8 mouse cellular contexts compared by ENCODE assay signal in the genomic region with DNA sequence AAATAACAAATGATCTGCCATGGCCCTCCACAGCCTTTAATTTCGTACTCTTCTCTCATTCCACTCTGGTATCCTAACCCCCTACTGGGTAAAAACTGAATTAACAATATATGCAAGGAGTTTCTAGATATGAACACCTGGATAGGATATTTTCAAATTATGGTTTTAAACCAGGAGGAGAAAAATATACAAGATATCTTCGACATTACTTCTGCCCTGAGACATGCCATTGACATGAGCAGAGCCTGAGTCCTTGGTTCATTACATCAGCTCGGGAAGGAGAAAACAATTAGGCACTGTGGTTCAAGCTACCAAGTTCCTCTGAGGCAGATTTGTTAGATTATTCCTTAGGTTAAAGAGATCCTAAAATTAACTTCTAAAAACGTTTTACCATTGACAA. TPM values are rescaled to one million over a fixed set of nuclear protein-coding genes. Genes with fewer than 3 reads are reported as not detected.
DNase-seq lines count a peak whose midpoint lies in the region; ATAC-seq and TF ChIP-seq lines count a peak whose summit lies in the region.

No protein-coding gene starts in this region.

- H3K79me2 ChIP-seq in C2C12 (ENCODE audit: control insufficient read depth, insufficient read depth), result peaks cover 55% of the 10 kb centered on the region

- H3K27ac ChIP-seq in gastrocnemius, adult 2 months, result peak overlapping the region; percentile 98
- H3K27ac ChIP-seq in forebrain, embryonic 10.5 days, result peak overlapping the region; percentile 97
- peak overlapping the region; percentile 92 for H3K27ac ChIP-seq in liver, embryonic 14.5 days

- WGBS in forebrain, embryonic 10.5 days, result 16% methylated on average over 4 of the region's 4 CpGs
- WGBS in liver, embryonic 14.5 days (ENCODE audit: insufficient replicate concordance), result under 1% methylated on average over 4 of the region's 4 CpGs

- intact Hi-C loops in gastrocnemius, adult 2 months (cut with DNase I), result no loop called here

- ATAC-seq in liver, embryonic 14.5 days (ENCODE audit: insufficient read depth), result no peak

- H3K9me3 ChIP-seq in forebrain, embryonic 10.5 days, result no peaks in the 10 kb centered on the region
- H3K9me3 ChIP-seq in liver, embryonic 14.5 days (ENCODE audit: control insufficient read depth, low read length), result no peaks in the 10 kb centered on the region

- no peak for TF ChIP-seq EP300 in liver, embryonic 14.5 days (IDR thresholded peaks at IDR 0.05; ENCODE audit: low read depth)

- peak overlapping the region; percentile 64 for H3ac ChIP-seq in C2C12 (ENCODE audit: control insufficient read depth, insufficient read length, low read depth)

- TF ChIP-seq CTCF in gastrocnemius, adult 2 months (IDR thresholded peaks at IDR 0.05), result peak; percentile 21; the same call in 1 of the 2 replicates
- TF ChIP-seq CTCF in C2C12 (IDR thresholded peaks at IDR 0.05; ENCODE audit: control insufficient read depth, insufficient read depth, insufficient read length), result no peak
- no peak for TF ChIP-seq CTCF in liver, embryonic 14.5 days (IDR thresholded peaks at IDR 0.05; ENCODE audit: low read depth)

- no peak for DNase-seq in gastrocnemius, adult 2 months
- DNase-seq in gastrocnemius, postnatal 10 days, result no peak
- no peak for DNase-seq in forebrain, embryonic 10.5 days (ENCODE audit: extremely low spot score, low spot score)
- DNase-seq in liver, embryonic 14.5 days (ENCODE audit: low read depth in 3 of 3, low spot score in 3 of 3), result peak in 1 of 3 experiments; percentile 55
- DNase-seq in ovary, postnatal 36 days (ENCODE audit: low spot score), result no peak
- no peak for DNase-seq in right cerebral cortex, postnatal 10 days (ENCODE audit: low spot score in 2 of 2)
- no peak for DNase-seq in spleen, adult 18-20 months

- H3K4me1 ChIP-seq in forebrain, embryonic 10.5 days, result peaks cover 23% of the 10 kb centered on the region
- peaks cover 39% of the 10 kb centered on the region in 2 experiments for H3K4me1 ChIP-seq in liver, embryonic 14.5 days (replicated peaks; ENCODE audit: control insufficient read depth in 2 of 2, insufficient read depth in 2 of 2, low read length in 1 of 2)

- H3K79me3 ChIP-seq in C2C12 (ENCODE audit: low read depth), result peaks cover 20% of the 10 kb centered on the region

- peak overlapping the region; percentile 96 for H3K9ac ChIP-seq in liver, embryonic 14.5 days (replicated peaks)

- H3K4me2 ChIP-seq in liver, embryonic 14.5 days (ENCODE audit: low read depth), result peak overlapping the region; percentile 100

- H3K4me3 ChIP-seq in gastrocnemius, adult 2 months, result peak overlapping the region; percentile 96
- H3K4me3 ChIP-seq in C2C12 (ENCODE audit: insufficient read depth, poor library complexity, severe bottlenecking), result peak overlapping the region; percentile 80
- H3K4me3 ChIP-seq in forebrain, embryonic 10.5 days, result peak overlapping the region; percentile 96
- peak overlapping the region; percentile 81 to 84 for H3K4me3 ChIP-seq in liver, embryonic 14.5 days (ENCODE audit: insufficient read depth in 1 of 2, low read depth in 2 of 2, low read length in 2 of 2)

- no peaks in the 10 kb centered on the region for H3K27me3 ChIP-seq in C2C12 (ENCODE audit: control insufficient read depth, insufficient read depth, insufficient read length)
- no peaks in the 10 kb centered on the region for H3K27me3 ChIP-seq in forebrain, embryonic 10.5 days (ENCODE audit: poor library complexity, severe bottlenecking)
- H3K27me3 ChIP-seq in liver, embryonic 14.5 days (ENCODE audit: control insufficient read depth, insufficient read depth, low read length), result no peaks in the 10 kb centered on the region

- H3K36me3 ChIP-seq in C2C12 (ENCODE audit: control insufficient read depth, insufficient read depth), result no peaks in the 10 kb centered on the region
- H3K36me3 ChIP-seq in forebrain, embryonic 10.5 days (replicated peaks), result peaks cover 20% of the 10 kb centered on the region
- H3K36me3 ChIP-seq in liver, embryonic 14.5 days (replicated peaks; ENCODE audit: control insufficient read depth, insufficient read depth, low read depth), result peaks cover 42% of the 10 kb centered on the region

TF ChIP-seq in C2C12, 6 proteins besides CTCF, POLR2A, EP300 and RAD21:
- no peak for TF ChIP-seq MYOG (IDR thresholded peaks at IDR 0.05; ENCODE audit: control insufficient read depth, extremely low read depth, insufficient read length)
- no peak for TF ChIP-seq MAX (IDR thresholded peaks at IDR 0.05)
- no peak for TF ChIP-seq USF1 (IDR thresholded peaks at IDR 0.05; ENCODE audit: low read depth)
- no peak for TF ChIP-seq CEBPB (IDR thresholded peaks at IDR 0.05; ENCODE audit: low read depth)
- TF ChIP-seq MYOD1 (IDR thresholded peaks at IDR 0.05; ENCODE audit: control insufficient read depth, insufficient read length, low read depth), result no peak
- no peak for TF ChIP-seq FOSL1 (IDR thresholded peaks at IDR 0.05; ENCODE audit: insufficient read depth, low read length, poor library complexity, severe bottlenecking)

RNA-seq across cellular contexts. Expression of gene Serinc3, which starts 0.9 kb away (rescaled TPM):
- 100 to 1,000 TPM; 118 to 147 TPM for total RNA-seq in gastrocnemius, adult 2 months (2021)
- 100 to 1,000 TPM; 141 to 145 TPM for total RNA-seq in gastrocnemius, postnatal 10 days (2021)
- polyA plus RNA-seq in C2C12 (2012; fragmentation: generic; extraction: Trizol), result 29.4 TPM
- polyA plus RNA-seq in forebrain, embryonic 10.5 days (2016; fragmentation: Nextera tagmentation; extraction: Ambion mirVana), result 22.1 and 24.1 TPM in 2 replicates
- 225 and 257 TPM in 2 replicates for polyA plus RNA-seq in liver, embryonic 14.5 days (2012; rRNA removed)
- polyA plus RNA-seq in liver, embryonic 14.5 days (2014; fragmentation: Nextera tagmentation; extraction: Ambion mirVana), result 165 TPM in 2 replicates

RNA-seq across cellular contexts. Expression of gene Pkig, which starts 14.1 kb away (rescaled TPM):
- 100 to 1,000 TPM in 1 of 2 experiments, 10 to 100 TPM in 1; 93.9 to 125 TPM for total RNA-seq in gastrocnemius, adult 2 months (2021)
- total RNA-seq in gastrocnemius, postnatal 10 days (2021), result 100 to 1,000 TPM; 123 to 129 TPM
- 254 TPM for polyA plus RNA-seq in C2C12 (2012; fragmentation: generic; extraction: Trizol)
- polyA plus RNA-seq in forebrain, embryonic 10.5 days (2016; fragmentation: Nextera tagmentation; extraction: Ambion mirVana), result 212 and 215 TPM in 2 replicates
- 50.9 and 52.3 TPM in 2 replicates for polyA plus RNA-seq in liver, embryonic 14.5 days (2012; rRNA removed)
- 99.0 and 107 TPM in 2 replicates for polyA plus RNA-seq in liver, embryonic 14.5 days (2014; fragmentation: Nextera tagmentation; extraction: Ambion mirVana)

RNA-seq across cellular contexts. Expression of gene Ttpal, which starts 41.9 kb away (rescaled TPM):
- total RNA-seq in gastrocnemius, adult 2 months (2021), result 1 to 10 TPM; 3.4 to 5.3 TPM
- 10 to 100 TPM in 1 of 2 experiments, 1 to 10 TPM in 1; 7.6 to 13.8 TPM for total RNA-seq in gastrocnemius, postnatal 10 days (2021)
- polyA plus RNA-seq in C2C12 (2012; fragmentation: generic; extraction: Trizol), result 15.1 TPM
- 32.3 and 34.5 TPM in 2 replicates for polyA plus RNA-seq in forebrain, embryonic 10.5 days (2016; fragmentation: Nextera tagmentation; extraction: Ambion mirVana)
- polyA plus RNA-seq in liver, embryonic 14.5 days (2012; rRNA removed), result 3.4 and 5.3 TPM in 2 replicates
- polyA plus RNA-seq in liver, embryonic 14.5 days (2014; fragmentation: Nextera tagmentation; extraction: Ambion mirVana), result 10.0 and 11.5 TPM in 2 replicates
